Mouse (Mus musculus) embryo, embryonic 11.5 days (tissue): ENCODE data around the gene A630001G21Rik.
"Not testable (repeated sequence)": the region's sequence is repeated elsewhere in the genome, so short reads cannot be mapped to it uniquely, and the experiment has no call there.

Experiments used
- DNase-seq: peaks from one replicate; pipeline ENCODE4 v3.0.0-alpha.2; 2012; ENCODE audit warnings: low read depth, low spot score

Gene A630001G21Rik

DNA sequence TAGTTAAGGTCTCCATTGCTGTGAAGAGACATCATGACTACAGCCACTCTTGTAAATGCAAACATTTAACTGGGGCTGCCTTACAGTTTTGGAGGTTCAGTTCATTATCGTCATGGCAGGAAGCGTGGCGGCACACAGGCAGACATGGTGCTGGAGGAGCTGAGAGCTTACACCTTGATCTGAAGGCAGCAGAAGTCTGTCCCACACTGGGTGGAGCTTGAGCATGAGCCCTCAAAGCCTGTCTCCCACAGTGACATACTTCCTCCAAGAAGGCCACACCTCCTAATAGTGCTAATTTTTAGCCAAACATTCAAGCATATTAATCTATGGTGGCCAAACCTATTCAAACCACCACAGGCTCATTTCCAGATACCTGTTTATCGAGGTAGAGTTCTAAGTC is at the start of gene A630001G21Rik:
A630001G21Rik (minus strand) TSS at position 208 of the 400 bp plus-strand sequence.
- DNase-seq = no peak

DNA sequence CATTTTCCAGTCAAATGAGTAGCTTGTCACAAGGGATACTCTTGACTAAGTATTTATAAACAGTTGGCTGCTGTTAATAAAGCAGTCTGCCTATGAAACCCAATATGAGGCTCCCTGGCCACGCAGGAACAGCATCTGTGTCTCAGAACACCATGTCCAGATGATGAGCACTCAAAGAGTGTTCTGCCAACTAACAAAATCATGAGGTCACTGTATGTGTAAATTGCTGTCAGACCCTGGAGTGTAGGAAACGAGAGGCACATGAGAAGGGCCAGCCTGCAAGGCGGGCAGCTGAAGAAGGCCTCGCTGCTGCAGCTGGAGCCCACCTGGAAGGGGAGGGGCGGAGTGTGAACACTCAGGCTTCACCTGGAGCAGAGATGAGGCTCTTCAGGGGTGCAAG is 48.7 kb upstream of the A630001G21Rik start:
- no peak for DNase-seq

DNA sequence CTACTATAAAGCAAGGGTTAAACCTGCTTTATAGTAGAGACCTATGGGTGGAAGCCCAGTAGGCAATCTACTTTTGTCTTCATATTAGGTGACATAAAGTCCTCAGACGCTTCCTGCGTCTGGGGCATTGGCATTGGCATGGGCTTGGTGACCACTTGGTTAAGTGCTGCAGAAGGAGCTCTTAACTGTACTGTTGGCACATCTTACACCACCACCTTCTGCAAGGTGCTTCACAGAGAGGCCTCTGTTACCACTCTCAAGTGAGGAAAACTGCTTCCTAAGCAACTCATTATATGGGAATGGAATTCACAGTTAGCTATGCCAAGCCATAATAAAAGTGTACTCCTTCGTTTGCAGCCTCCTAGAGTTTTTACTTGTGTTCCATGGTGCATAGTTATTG is 46.5 kb upstream of the A630001G21Rik start:
- no peak for DNase-seq

DNA sequence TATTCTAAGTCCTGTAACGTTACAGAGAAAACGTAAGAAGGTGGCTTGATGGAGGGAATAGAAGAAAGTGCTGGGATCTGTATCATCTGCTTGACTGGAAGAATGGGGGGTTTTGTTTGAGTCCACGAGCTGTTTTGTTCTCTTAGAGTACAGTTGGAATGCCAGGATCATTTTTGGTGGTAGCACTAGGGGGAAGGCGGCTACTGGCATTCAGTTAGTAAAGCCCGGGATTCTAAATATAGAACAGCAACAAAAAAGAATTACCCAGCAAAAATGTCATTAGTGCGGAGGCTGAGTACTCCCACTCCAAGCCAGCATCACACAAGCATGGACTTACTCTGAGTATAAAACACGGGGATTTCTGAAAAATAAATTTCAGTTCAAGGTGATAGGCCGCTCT is 43.8 kb upstream of the A630001G21Rik start:
- no peak for DNase-seq

DNA sequence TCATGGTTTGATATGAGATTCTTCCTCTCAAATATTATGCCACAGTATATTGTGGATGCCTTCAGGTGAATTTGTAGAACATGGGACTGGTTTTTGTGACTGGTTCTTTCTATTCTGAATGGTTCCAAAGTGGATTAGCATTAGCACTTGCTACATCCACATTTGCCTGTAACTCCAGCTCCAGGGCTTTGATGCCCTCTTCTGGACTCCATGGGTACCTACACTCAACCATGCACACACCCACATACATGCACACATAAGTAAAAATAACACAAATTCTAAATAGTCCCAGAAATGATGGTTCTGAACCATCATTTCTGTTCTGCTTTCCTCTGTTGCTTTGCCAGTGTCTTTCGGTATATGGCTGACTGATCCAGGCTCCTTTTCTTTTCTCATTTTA is 41.3 kb upstream of the A630001G21Rik start:
- DNase-seq = no peak

DNA sequence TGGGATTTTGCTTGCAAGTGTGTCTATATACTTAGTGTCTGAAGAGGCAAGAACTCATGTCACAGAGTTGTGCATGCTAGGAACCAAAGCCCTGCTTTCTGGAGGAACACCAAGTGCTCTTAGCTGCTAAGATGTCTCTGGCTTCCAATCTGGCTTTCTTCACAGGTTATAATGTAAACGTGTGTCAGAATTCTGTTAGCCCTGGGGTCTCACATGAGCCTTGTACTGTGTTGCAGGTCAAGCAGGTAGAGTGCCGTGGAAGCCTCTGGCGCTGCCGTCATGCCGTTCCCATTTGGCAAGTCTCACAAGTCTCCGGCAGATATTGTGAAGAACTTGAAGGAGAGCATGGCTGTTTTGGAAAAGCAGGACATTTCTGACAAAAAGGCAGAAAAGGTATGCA is 39.7 kb upstream of the A630001G21Rik start:
- no peak for DNase-seq

DNA sequence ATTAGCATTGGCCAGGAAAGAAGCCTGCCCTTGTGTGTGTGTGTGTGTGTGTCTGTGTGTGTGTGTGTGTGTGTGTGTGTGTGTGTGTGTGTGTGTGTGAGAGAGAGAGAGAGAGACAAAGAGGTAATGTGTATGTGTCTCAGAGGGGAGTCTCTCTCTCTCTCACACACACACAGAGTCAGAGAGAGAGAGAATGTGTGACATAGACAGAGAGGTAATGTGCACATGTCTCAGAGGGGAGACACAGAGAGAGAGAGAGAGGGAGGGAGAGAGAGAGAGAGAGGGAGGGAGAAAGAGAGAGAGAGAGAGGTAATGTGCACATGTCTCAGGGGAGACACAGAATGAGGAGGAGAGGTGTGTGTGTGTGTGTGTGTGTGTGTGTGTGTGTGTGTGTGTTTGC is 35.8 kb upstream of the A630001G21Rik start:
- DNase-seq = not testable (repeated sequence)

DNA sequence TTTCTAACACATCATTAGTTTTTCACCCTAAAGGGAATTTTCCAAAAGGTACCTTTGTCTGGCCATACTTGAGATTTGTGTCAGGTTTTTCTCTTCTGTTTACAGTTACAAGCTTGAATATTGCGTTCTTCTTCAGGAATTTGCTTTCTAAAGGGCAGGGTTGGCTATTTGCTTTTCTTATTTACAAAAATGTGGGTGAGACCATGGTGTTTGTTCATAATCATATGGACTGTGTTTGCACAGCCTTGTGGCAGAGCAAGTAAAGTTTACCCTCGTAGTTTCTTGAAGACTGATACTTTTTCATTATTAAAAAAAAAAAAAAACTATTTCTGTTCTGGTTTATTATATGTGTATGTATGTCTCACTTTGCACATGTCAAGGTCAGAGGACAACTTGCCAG is 32.3 kb upstream of the A630001G21Rik start:
- DNase-seq = no peak

DNA sequence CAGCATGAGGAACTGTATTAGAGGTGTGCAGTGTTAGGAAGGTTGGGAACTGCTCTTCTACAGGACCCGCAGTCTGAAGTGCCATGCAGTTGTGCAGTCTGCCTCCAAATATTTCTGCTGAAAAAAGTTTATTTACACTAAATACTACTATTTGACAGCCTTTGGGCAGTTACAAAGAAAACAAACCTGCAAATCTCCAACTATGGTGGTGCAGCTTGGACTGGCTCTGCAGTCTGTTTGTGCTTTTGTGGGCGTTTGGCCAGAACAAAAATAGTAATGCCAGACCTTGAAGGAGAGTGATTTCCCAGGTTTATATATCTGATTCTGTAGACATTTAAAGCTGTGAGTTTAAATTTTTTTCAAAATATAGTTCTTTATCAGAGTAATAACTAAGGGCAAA is 31.9 kb upstream of the A630001G21Rik start:
- DNase-seq = no peak

DNA sequence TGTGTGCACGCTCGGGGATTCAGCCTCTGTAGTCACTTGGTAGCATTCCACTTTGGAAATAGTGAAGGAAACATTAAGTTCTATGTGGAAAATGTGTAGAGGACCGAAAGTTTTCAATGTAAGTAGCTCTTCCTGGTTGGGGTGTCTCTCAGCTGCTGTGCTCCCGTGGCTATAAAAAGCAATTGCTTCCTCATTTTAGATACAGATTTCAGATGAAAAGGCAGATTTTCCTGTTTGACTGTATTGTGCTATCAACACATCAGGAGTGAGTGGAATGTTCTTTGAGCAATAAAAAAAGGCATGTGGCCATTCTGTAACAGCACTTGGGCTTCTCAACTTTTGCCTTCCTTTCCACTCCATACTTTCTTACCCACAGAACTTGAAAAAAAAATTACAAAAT is 30.8 kb upstream of the A630001G21Rik start:
- DNase-seq = no peak

DNA sequence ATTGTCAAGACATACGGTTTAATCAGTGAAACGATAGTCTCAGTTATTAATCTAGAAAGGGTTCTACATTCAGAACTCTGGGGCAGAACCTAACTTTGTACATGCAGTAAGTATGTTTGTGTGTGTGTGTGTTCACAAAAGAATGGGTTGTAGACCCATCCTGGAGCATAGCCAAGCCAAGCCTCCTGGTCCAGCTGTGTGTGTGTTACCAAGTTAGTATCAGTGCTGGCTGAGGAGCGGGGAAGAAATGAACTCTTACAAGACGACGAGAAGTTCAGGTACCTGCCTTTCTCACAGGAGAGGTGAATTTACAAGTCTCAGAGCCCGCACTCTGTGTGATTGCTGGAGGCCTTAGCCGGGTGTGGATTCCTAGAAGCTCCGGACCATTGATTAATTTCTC is 26.1 kb upstream of the A630001G21Rik start:
- no peak for DNase-seq

DNA sequence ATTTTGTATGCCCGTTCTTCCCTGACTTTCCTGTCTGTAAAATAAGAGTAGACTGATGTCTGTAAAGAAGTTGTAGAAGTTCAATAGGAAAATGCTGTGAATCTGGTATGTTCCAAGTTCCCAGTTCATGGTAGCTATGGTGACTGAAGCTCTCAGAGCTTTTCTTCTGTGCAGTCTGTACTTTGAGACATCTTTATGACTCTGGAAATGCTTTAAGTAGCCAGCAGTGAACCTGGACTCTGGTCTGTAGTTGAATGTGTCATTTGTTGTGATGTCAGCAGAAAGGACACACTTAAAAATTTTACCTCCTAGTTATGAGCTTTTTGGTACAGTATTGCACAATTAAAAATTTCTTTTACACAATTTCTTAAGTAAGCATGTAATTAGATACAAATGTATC is 24.1 kb upstream of the A630001G21Rik start:
- no peak for DNase-seq

DNA sequence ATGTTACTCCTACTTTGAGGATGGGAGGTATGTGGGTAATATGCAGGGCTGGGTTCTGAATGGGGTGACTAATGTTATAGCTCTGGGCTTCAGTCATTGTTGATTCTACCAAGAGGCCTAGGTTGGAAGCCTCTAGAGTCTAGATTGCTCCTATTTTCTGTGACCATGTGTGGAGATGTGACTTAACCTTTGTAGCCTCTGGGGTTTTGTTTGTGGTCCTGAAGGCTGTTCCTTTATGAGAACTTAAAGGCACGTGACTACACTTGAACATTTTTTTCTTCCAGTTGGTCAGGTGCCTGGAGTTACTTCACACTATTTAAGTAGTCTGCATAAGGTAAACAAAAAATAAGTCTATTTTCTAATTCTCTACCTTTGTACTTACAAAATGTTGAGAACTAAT is 21.3 kb upstream of the A630001G21Rik start:
- DNase-seq = no peak

DNA sequence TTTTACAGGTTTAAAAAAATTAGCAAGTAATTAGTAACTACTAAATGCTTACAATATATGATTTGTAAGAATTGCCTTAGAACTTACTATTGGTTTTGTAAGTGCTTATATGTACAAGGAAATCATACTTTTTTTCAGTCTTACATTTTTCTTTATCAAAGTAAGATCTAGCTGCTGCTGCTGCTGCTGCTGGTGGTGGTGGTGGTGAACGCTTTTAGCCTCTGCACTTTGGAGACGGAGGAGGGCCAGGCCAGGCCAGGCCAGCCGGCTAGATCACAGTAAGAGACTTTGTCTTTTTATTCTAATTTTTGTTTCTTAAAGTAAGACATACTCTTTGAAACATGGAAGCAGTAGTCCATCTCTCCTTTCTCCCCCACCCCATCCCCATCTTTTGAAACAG is 16.8 kb upstream of the A630001G21Rik start:
- no peak for DNase-seq

DNA sequence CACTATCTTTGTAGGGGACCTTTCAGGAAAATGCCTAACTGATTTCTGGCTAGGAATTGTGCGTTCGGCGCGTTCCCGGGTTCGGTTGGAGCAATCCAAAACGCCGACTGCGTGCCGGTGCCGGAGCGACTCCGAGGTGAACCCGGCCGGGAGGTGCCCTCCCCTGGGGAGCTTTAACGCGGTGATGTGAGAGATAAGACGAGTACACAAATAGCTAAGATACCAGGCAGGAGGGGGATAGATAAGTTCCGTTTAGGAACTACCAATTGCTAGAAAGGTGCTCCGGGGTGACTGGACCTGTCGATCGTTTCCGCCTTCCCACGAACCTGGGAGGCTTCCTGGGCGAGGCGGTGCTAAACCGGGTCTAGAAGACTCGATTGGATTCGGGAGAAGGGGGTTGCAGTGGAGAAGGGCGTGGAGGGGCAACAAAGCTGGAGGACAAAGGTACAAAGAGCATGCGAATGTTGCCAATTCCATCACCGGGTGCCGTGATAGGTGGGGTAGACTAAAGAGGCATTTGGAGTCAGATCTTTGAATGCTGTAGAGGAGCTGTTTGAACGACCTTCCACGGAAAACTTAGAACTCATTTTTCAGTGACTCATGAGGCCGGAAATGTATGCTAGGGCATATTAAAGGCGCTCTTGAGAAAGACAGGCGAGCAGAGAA is 15.8 kb upstream of the A630001G21Rik start:
- peak; percentile 26 for DNase-seq

DNA sequence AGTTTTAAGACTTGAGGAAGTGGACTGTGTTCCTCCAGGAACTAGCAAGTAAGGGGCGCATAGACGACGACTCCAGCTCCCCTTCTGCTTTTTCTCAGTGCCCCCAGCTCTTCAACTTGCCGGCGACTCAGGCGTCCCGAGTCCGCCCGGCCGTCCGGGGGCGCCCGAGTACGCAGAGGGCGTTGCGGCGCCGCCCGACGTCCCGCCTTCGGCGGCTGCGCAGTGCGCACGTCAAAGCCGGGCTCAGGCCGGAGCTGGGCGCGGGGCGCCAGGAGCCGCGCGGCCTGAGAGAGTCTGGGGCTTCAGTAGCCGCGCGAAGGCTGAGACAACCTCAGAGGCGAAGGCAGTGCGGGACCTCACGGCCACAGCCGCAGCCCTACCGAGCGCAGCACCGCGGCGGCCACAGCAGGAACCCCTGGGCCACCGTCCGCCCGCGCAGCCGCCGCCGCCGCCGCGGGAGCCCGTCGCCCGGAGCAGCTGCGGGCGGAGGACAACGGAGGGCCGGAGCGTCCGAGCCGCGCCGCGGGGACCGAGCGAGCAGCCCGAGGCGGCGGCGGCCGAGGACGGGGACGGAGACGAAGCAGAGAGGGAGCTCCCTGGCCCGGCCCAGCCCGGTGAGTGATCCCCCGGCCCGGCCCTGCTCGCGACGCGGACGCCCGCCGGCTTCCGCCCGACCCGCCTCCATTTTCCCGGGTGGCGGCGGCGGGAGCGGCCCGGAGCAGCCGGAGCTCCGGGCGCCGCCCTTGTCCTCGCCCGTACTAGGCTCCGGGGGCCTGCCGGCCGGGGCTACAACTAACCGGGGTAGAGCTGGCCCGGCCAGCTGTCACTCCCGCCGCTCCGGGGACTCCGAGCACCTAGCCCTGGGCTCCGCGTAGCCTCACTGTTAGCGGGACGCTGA is 15.0 kb upstream of the A630001G21Rik start, which contains the start of gene Cab39:
Cab39 (plus strand) TSS at position 234 of the 898 bp plus-strand sequence.
- peak; percentile 84 for DNase-seq

DNA sequence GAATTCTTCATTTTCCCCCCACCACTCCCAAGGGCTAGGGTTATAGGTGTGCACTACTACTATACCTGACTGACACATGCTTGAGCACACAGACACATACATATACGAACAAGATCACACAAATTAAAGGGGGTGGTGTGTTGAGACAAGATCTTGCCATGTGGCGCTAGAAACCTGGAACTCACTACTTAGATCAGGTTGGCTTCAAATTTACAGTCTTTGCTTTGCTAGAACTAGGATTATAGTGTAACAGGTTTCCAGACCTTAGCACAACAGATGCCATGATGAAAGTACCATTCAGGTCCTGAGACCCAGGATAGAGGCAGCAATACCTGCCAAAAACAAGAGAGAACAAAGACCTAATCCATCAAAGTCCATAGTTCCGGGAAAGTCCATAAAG is 13.0 kb upstream of the A630001G21Rik start:
- no peak for DNase-seq

DNA sequence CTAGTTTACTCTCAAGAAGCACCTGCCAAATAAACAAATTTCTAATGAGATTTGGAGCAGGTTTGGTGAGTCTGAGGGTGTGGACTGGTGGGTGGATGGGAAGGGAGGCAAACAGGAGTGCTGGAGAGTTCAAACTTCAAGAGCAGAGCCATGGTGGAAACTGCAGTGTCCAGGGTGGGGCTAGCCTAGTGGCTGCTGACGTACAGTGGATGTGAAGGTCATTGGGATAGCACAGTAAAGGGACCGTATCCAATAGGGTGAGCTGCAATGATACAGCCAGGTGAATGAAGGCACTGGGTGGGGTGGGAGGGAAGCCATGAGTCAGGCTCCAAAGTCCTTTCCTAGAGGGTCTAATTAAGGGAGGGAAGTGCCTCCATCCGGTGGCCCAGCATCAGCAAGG is 12.1 kb upstream of the A630001G21Rik start:
- DNase-seq = no peak

DNA sequence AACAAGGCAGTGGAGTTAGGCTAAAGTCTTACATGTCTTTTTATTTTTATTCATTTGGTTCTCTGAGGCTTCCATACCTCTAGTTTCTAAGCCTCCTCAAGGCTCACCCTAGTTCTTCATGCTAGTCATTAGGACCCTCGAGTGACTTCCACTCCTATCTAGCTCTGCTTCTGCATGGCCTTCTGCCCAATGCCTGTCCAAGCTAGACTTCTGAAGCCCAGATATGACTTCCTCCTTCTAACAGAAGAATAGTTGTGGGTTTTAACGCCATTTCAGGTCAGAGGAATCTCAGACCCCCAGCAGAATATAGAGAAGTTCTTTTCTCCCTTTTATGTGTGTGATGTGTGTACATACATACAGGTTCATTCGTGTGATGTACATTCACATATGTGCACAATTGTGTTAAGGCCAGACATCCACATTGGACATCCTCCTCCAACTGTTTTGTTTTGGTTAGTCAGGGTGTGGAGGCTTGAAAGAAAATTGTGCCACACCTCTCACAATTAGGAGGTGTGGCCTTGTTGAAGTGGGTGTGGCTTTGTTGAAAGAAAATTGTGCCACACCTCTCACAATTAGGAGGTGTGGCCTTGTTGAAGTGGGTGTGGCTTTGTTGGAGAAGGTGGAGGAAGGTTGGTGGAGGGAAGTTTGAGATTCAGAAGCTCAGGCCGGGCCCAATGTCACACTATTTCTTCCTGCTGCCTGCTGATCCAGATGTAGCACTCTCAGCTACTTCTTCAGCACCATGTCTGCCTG is 1.2 kb upstream of the A630001G21Rik start:
- DNase-seq = no peak

DNA sequence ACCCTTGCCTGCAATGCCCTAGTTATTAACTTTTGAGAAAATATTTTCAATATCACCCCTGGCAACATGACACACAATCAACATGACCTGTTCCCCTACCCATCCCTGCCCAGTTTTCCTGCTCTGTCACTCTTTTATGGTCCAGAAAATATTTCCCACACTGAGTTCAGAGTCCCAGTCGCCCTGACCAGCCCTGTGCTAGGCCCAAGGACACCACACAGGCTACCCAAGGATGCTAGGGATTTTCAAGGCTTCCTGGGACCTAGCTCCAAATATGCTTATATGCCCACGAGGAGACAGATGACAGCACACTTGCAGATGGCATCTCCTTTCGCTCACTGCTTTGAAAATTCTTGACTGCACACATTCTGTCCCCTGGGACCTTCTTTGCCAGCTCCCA is 569 bp upstream of the A630001G21Rik start:
- DNase-seq = no peak

DNA sequence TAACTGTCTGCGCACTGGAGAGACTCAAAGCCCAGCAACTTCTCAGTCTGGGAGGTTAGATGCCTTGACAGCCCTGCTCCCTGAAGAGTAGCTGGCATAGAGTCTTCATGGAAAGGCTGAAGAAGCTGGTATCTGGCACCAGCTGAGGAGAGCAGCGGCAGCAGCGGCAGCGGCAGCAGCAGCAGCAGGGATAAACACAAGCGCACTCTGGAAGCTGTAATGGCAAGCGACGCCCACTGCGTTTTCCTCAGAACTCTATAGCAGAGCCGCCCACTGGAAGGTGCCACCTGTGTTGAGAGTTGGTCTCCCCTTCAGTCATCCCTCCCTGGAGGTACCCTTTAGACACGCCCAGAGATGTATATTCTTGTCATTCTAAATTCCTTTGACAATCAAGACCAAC is 2.3 kb downstream of the A630001G21Rik start:
- no peak for DNase-seq

DNA sequence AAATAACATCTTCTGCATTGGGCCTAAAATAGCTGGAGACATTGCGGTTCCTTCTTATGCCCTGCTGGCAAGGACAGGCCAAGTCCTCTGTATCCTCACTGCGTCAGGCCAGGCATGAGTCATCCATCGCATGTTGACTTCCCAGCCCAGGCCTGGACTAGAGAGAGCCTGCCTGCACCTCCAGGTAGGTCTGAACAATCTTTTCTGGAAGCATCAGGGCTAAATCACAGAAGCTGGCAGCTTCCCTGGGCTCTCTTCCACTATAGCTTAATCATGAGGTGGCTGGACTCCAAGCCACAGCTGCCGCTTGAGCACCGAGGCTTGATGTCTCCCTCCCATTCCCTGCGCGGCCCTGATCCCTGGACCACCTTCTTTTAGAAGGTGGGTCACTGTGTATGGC is 3.3 kb downstream of the A630001G21Rik start:
- DNase-seq = no peak
